Mouse (Mus musculus): ENCODE data around the gene Adam4.
A peak's percentile ranks its signal among the peaks of the same experiment; 100 is the strongest.
"Not testable (repeated sequence)": the region's sequence is repeated elsewhere in the genome, so short reads cannot be mapped to it uniquely, and the experiment has no call there.

Adam4 gene

GRCm38 (mm10) chr12:81421846-81422245, at the start of gene Adam4:
TSS of gene Adam4 (minus strand) at chr12:81421946.
- no peak for DNase-seq

GRCm38 (mm10) chr12:81459051-81459450, 37.3 kb upstream of the Adam4 start:
- DNase-seq = not testable (repeated sequence)

GRCm38 (mm10) chr12:81438985-81439384, 17.2 kb upstream of the Adam4 start:
- DNase-seq = not testable (repeated sequence)

GRCm38 (mm10) chr12:81434778-81435177, 13.0 kb upstream of the Adam4 start:
- DNase-seq = not testable (repeated sequence)

GRCm38 (mm10) chr12:81413211-81413610, 8.5 kb downstream of the Adam4 start:
- DNase-seq = no peak

GRCm38 (mm10) chr12:81408966-81409365, 12.8 kb downstream of the Adam4 start:
- no peak for DNase-seq

GRCm38 (mm10) chr12:81402187-81402586, 19.6 kb downstream of the Adam4 start:
- peak; percentile 79 for DNase-seq

- DNase-seq = not testable (repeated sequence)
Observed at GRCm38 (mm10) chr12:81379364-81379763, 42.4 kb downstream of the Adam4 start, which contains the start of gene Gm4787. TSS of gene Gm4787 (minus strand) at chr12:81379464.
